Mouse (Mus musculus) G1E-ER4 (cell line): ENCODE measurements around the gene Rpl27. TPM values are rescaled to one million over a fixed set of nuclear protein-coding genes. Genes with fewer than 3 reads are reported as not detected.

Experiments used
- GATA1 ChIP-seq: IDR thresholded peaks from one replicate; pipeline ENCODE4 v1.8.0; 2012; ENCODE audit warnings: low read length, inconsistent platforms
- polyA plus RNA-seq: library from polyadenylated mRNA; stranded (reverse); fragments of >175 nt; gene quantifications from 2 replicates; pipeline ENCODE4 v1.2.3, GENCODE M21; 2012

Gene Rpl27
- polyA plus RNA-seq, 1 experiment = 482 TPM

GRCm38 (mm10) chr11:101480912-101481311 lies 38.8 kb downstream of the Rpl27 start:
- TF ChIP-seq GATA1 = no peak

- no peak for TF ChIP-seq GATA1
These were observed 41.7 kb downstream of the Rpl27 start for GRCm38 (mm10) chr11:101483804-101484203.

GRCm38 (mm10) chr11:101484245-101484644 lies 42.1 kb downstream of the Rpl27 start:
- no peak for TF ChIP-seq GATA1

- no peak for TF ChIP-seq GATA1
These were observed 42.7 kb downstream of the Rpl27 start for GRCm38 (mm10) chr11:101484814-101485213.

GRCm38 (mm10) chr11:101485509-101486028 lies 43.5 kb downstream of the Rpl27 start:
- TF ChIP-seq GATA1 = peak; percentile 95

GRCm38 (mm10) chr11:101486126-101486525 lies 44.0 kb downstream of the Rpl27 start:
- TF ChIP-seq GATA1 = no peak

Other genes starting within 250 kb of the Rpl27 start
- 1.3 and 3.6 TPM in 2 replicates for gene Ezh1, start 215.8 kb upstream of the Rpl27 start, polyA plus RNA-seq
- 0.08 TPM in 1 of 2 replicates, not detected in the other for gene Ramp2, start 196.3 kb upstream of the Rpl27 start, polyA plus RNA-seq
- gene Vps25, start 188.6 kb upstream of the Rpl27 start, polyA plus RNA-seq = 122 and 174 TPM in 2 replicates
- 60.9 and 68.4 TPM in 2 replicates for gene Wnk4, start 181.7 kb upstream of the Rpl27 start, polyA plus RNA-seq
- gene Cntd1, start 163.3 kb upstream of the Rpl27 start, polyA plus RNA-seq = 0.06 TPM in 2 replicates
- 23.1 and 57.7 TPM in 2 replicates for gene Coa3, start 163.2 kb upstream of the Rpl27 start, polyA plus RNA-seq
- gene Becn1, start 140.0 kb upstream of the Rpl27 start, polyA plus RNA-seq = 127 and 150 TPM in 2 replicates
- gene Psme3, start 126.1 kb upstream of the Rpl27 start, polyA plus RNA-seq = 79.5 and 97.2 TPM in 2 replicates
- gene Aoc2, start 117.2 kb upstream of the Rpl27 start, polyA plus RNA-seq = 6.2 and 8.6 TPM in 2 replicates
- 0.05 TPM in 1 of 2 replicates, not detected in the other for gene Aoc3, start 111.7 kb upstream of the Rpl27 start, polyA plus RNA-seq
- not detected in 2 replicates for gene G6pc, start 74.7 kb upstream of the Rpl27 start, polyA plus RNA-seq
- gene Aarsd1, start 24.7 kb upstream of the Rpl27 start, polyA plus RNA-seq = 79.1 and 84.8 TPM in 2 replicates
- gene Gm27029, start 17.5 kb upstream of the Rpl27 start, polyA plus RNA-seq = 0.81 and 1.8 TPM in 2 replicates
- 6.9 and 7.2 TPM in 2 replicates for gene Rundc1, start 17.2 kb upstream of the Rpl27 start, polyA plus RNA-seq
- gene Ptges3l, start 17.0 kb upstream of the Rpl27 start, polyA plus RNA-seq = 0.25 and 0.30 TPM in 2 replicates
- 35.5 and 37.1 TPM in 2 replicates for gene Ifi35, start 6.1 kb downstream of the Rpl27 start, polyA plus RNA-seq
- 33.7 and 44.8 TPM in 2 replicates for gene Rnd2, start 22.7 kb downstream of the Rpl27 start, polyA plus RNA-seq
- 282 and 396 TPM in 2 replicates for gene Vat1, start 23.9 kb downstream of the Rpl27 start, polyA plus RNA-seq
- 3.8 and 27.2 TPM in 2 replicates for gene Brca1, start 109.7 kb downstream of the Rpl27 start, polyA plus RNA-seq
- gene Nbr1, start 109.9 kb downstream of the Rpl27 start, polyA plus RNA-seq = 86.3 and 105 TPM in 2 replicates
- 0.46 and 0.69 TPM in 2 replicates for gene Tmem106a, start 139.9 kb downstream of the Rpl27 start, polyA plus RNA-seq
- not detected in 2 replicates for gene Gm11634, start 157.0 kb downstream of the Rpl27 start, polyA plus RNA-seq
- gene Rdm1, start 184.9 kb downstream of the Rpl27 start, polyA plus RNA-seq = 1.7 and 1.9 TPM in 2 replicates
- 1.3 TPM in 2 replicates for gene Arl4d, start 223.2 kb downstream of the Rpl27 start, polyA plus RNA-seq